Mouse (Mus musculus) limb, embryonic 13.5 days (tissue): ENCODE results near the gene Itpr1. TPM values are rescaled to one million over a fixed set of nuclear protein-coding genes. Genes with fewer than 3 reads are reported as not detected.

Experiments used
- ATAC-seq: fragments of 200-750 bp; cut with Nextera tagmentation; 2 replicates; pipeline ENCODE4 v1.8.0; 2017; ENCODE audit warnings: low read depth, moderate number of reproducible peaks, moderate TSS enrichment; ENCODE audit not compliant: low FRiP score
- H3K27ac ChIP-seq: fragments of 300-500 bp; sonication (generic); 2 replicates; pipeline ENCODE4 v1.5.1; 2015; ENCODE audit warnings: inconsistent platforms, mild to moderate bottlenecking, moderate library complexity
- H3K27me3 ChIP-seq: fragments of 300-500 bp; sonication (generic); 2 replicates; pipeline ENCODE4 v1.6.1; 2015; ENCODE audit warnings: mild to moderate bottlenecking, inconsistent platforms
- H3K36me3 ChIP-seq: fragments of 300-500 bp; sonication (generic); 2 replicates; pipeline ENCODE4 v1.6.1; 2015; ENCODE audit warnings: inconsistent platforms, mild to moderate bottlenecking, moderate library complexity
- H3K4me1 ChIP-seq: fragments of 300-500 bp; sonication (generic); 2 replicates; pipeline ENCODE4 v1.6.1; 2015; ENCODE audit warnings: inconsistent platforms
- H3K4me2 ChIP-seq: fragments of 300-500 bp; sonication (generic); replicated peaks from 2 replicates; pipeline ENCODE4 v1.6.1; 2015; ENCODE audit warnings: inconsistent platforms, mild to moderate bottlenecking, moderate library complexity
- H3K4me3 ChIP-seq: fragments of 300-500 bp; sonication (generic); 2 replicates; pipeline ENCODE4 v1.5.1; 2015; ENCODE audit warnings: moderate library complexity, mild to moderate bottlenecking, inconsistent platforms
- H3K9ac ChIP-seq: fragments of 300-500 bp; sonication (generic); 2 replicates; pipeline ENCODE4 v1.6.1; 2015; ENCODE audit warnings: mild to moderate bottlenecking, inconsistent platforms
- H3K9me3 ChIP-seq: fragments of 300-500 bp; sonication (generic); 2 replicates; pipeline ENCODE4 v1.6.1; 2016; ENCODE audit warnings: inconsistent platforms
- WGBS: fragments of 180-500 bp; shearing (Covaris S2); methylation state at CpG from one replicate; pipeline ENCODE4 v1.1.7; 2015; 5-methylcytosine and 5-hydroxymethylcytosine counted together
- polyA plus RNA-seq: library from polyadenylated mRNA; unstranded; fragments of >200 nt; fragmentation: Nextera tagmentation; extraction: Ambion mirVana; gene quantifications from 2 replicates; pipeline ENCODE4 v1.2.1, GENCODE M21; 2015

Itpr1 gene
- polyA plus RNA-seq, 1 experiment from 2014 or later, result 10.8 TPM

DNA sequence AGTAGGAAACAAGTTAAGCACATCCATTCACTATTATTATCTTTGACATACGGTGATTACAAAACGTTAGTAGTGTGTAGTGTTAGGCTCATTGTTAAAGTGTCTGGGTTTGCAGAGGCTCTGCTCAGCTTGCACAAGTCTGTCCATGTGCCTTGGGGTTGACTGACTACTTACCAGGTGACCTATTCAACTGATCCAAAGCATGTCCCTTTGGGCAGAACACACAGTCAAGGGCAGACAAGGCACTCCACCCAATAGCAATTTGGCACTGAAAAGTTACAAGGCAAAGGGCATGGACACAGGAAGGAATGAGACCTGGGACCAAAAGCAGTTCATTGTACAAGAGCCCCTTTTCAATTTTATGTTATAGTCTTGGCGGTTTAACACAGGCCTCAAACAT lies 78.7 kb downstream of the Itpr1 start:
- H3K4me3 ChIP-seq, result no peak overlapping the region
- H3K27ac ChIP-seq, result no peak overlapping the region
- H3K27me3 ChIP-seq, result no peaks in the 10 kb centered on the region
- no peaks in the 10 kb centered on the region for H3K9me3 ChIP-seq
- no peaks in the 10 kb centered on the region for H3K36me3 ChIP-seq
- 89% methylated on average over 3 of the region's 3 CpGs for WGBS
- H3K4me1 ChIP-seq, result peaks cover 8% of the 10 kb centered on the region; the same call in 1 of the 2 replicates
- H3K9ac ChIP-seq, result no peak overlapping the region
- no peak for ATAC-seq
- no peak overlapping the region for H3K4me2 ChIP-seq

GRCm38 (mm10) chr6:108301856-108302255 lies 89.0 kb downstream of the Itpr1 start:
- no peaks in the 10 kb centered on the region for H3K36me3 ChIP-seq
- H3K9me3 ChIP-seq, result no peaks in the 10 kb centered on the region
- H3K4me1 ChIP-seq, result peaks cover 23% of the 10 kb centered on the region
- WGBS, result 80% methylated on average over 5 of the region's 5 CpGs
- no peak overlapping the region for H3K27ac ChIP-seq
- H3K4me3 ChIP-seq, result no peak overlapping the region
- H3K27me3 ChIP-seq, result no peaks in the 10 kb centered on the region
- no peak overlapping the region for H3K4me2 ChIP-seq
- no peak for ATAC-seq
- no peak overlapping the region for H3K9ac ChIP-seq

GRCm38 (mm10) chr6:108303619-108304567 lies 91.0 kb downstream of the Itpr1 start:
- no peak overlapping the region for H3K4me3 ChIP-seq
- H3K9ac ChIP-seq, result no peak overlapping the region
- H3K36me3 ChIP-seq, result no peaks in the 10 kb centered on the region
- 83% methylated on average over 12 of the region's 12 CpGs for WGBS
- no peak overlapping the region for H3K27ac ChIP-seq
- no peak for ATAC-seq
- H3K9me3 ChIP-seq, result no peaks in the 10 kb centered on the region
- no peaks in the 10 kb centered on the region for H3K27me3 ChIP-seq
- no peak overlapping the region for H3K4me2 ChIP-seq
- H3K4me1 ChIP-seq, result peaks cover 24% of the 10 kb centered on the region

DNA sequence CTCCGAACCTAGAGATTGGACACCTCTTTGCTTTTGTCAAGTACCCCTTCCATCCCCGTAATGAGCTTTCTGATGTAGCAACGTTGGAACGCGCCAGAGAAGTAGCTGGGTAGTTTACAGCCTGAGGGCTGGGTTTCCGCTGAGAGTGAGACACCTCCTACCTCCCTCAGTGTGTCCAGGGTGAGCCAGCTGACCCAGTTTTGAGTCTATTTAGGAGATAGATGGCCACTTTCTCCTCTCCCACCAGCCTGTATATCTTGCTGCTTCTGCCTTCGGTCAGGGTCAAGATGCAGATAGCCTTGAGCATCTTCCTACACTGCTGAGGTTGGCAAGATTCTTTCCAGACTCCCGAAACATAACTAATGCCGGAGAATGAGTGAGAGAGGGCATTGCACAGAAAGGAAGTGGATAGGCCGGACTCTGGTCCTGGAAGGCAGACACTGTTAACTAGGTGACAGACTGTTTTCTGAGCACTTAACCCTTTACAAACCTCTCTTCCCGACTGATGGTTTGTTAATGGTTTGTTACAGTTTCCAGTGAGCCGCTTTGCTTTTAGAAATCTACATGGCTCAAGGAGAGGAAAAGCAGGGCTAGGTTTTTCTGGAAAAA lies 92.4 kb downstream of the Itpr1 start:
- no peak for ATAC-seq
- no peak overlapping the region for H3K27ac ChIP-seq
- peak overlapping the region; percentile 27 for H3K4me2 ChIP-seq
- no peak overlapping the region for H3K4me3 ChIP-seq
- H3K9me3 ChIP-seq, result no peaks in the 10 kb centered on the region
- WGBS, result 23% methylated on average over 12 of the region's 12 CpGs
- H3K36me3 ChIP-seq, result no peaks in the 10 kb centered on the region
- no peak overlapping the region for H3K9ac ChIP-seq
- no peaks in the 10 kb centered on the region for H3K27me3 ChIP-seq
- peaks cover 31% of the 10 kb centered on the region for H3K4me1 ChIP-seq

- no peaks in the 10 kb centered on the region for H3K27me3 ChIP-seq
- no peak overlapping the region for H3K4me3 ChIP-seq
- peak overlapping the region; percentile 61; the same call in 1 of the 2 replicates for H3K27ac ChIP-seq
- WGBS, result 45% methylated on average over 11 of the region's 11 CpGs
- no peak for ATAC-seq
- peaks cover 31% of the 10 kb centered on the region for H3K4me1 ChIP-seq
- H3K9me3 ChIP-seq, result no peaks in the 10 kb centered on the region
- H3K9ac ChIP-seq, result peak overlapping the region; percentile 25; the same call in 1 of the 2 replicates
- peak overlapping the region; percentile 46 for H3K4me2 ChIP-seq
- H3K36me3 ChIP-seq, result no peaks in the 10 kb centered on the region
Observed at GRCm38 (mm10) chr6:108306240-108306639, 93.3 kb downstream of the Itpr1 start.

- H3K9ac ChIP-seq, result no peak overlapping the region
- H3K27ac ChIP-seq, result no peak overlapping the region
- no peaks in the 10 kb centered on the region for H3K27me3 ChIP-seq
- no peaks in the 10 kb centered on the region for H3K9me3 ChIP-seq
- no peaks in the 10 kb centered on the region for H3K36me3 ChIP-seq
- 61% methylated on average over 9 of the region's 9 CpGs for WGBS
- no peak overlapping the region for H3K4me3 ChIP-seq
- ATAC-seq, result no peak
- H3K4me2 ChIP-seq, result peak overlapping the region; percentile 9; the same call in 1 of the 2 replicates
- peaks cover 31% of the 10 kb centered on the region for H3K4me1 ChIP-seq
Observed at GRCm38 (mm10) chr6:108306910-108307584, 94.2 kb downstream of the Itpr1 start.

DNA sequence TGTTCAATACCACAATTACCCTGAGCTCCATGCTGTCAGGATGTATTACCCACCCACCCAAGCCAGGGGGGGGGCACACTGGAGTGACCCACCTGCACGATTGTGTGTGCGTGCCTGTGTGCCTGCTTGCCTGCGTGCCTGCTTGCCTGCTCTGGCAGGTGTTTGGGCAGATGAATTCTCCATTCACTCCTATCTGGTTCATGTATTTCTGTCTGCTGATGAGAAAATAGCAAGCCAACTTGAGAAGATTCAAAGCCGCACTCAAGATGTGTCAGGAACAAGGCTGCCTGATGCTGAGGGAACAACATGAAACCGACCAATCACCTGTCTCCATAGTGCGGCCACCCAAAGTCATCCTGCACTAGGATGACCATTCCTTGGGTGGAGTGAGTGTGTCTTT lies 94.9 kb downstream of the Itpr1 start:
- Histone ChIP-seq H3K9me3 (no peaks in the 10 kb centered on the region), H3K9ac (no peak overlapping the region), H3K4me1 (peaks cover 31% of the 10 kb centered on the region), H3K4me3 (no peak overlapping the region), H3K36me3 (no peaks in the 10 kb centered on the region), H3K27me3 (no peaks in the 10 kb centered on the region), H3K27ac (no peak overlapping the region), H3K4me2 (no peak overlapping the region)
- WGBS, result 91% methylated on average over 6 of the region's 6 CpGs
- ATAC-seq, result no peak

DNA sequence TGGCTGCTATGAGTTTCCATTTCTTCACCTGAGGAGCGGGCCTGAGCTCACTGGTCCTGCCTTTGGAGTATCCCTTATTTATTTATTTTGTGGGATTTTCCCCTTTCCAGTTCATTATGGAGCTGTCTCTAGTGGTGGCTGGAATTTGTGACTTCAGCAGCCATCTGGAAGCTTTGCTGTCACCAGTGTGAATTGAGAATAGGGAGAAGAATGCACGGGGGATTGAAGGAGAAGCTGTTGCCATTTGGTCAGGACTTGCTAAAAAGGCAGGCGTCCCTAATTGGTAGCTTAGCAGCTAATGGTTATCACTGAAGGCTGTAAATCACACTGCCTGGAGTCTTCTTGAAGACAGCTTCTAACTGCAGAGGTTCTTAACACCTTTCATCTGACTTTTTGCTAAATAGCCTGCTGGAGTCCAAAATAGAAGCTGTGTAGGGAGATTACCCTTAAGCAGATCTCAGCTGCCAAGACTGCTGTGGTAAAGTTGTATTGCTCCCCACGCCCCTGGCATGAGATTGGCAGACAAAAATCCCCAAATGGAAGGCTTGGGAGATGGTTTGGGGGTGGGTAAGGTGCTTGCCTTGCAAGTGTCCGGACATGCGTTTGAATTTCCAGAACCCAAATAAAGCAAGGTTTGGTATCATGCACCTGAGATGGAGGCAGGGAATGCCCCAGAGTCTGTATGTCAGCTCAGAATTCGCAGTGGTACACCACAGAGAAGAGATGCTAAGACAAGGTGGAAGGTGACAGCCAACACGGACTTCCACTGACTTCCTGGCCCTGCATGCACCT lies 96.7 kb downstream of the Itpr1 start:
- Histone ChIP-seq H3K9me3 (no peaks in the 10 kb centered on the region), H3K27me3 (no peaks in the 10 kb centered on the region), H3K4me2 (no peak overlapping the region), H3K36me3 (no peaks in the 10 kb centered on the region), H3K9ac (no peak overlapping the region), H3K4me3 (no peak overlapping the region), H3K27ac (no peak overlapping the region), H3K4me1 (peaks cover 29% of the 10 kb centered on the region)
- WGBS, result 31% methylated on average over 8 of the region's 8 CpGs
- ATAC-seq, result no peak

GRCm38 (mm10) chr6:108313056-108313455 lies 100.2 kb downstream of the Itpr1 start:
- 92% methylated on average over 1 of the region's 1 CpGs for WGBS
- no peak for ATAC-seq
- 0 out of 2 replicates have a peak, but pooled peaks cover 6% of the 10 kb centered on the region for H3K4me1 ChIP-seq
- H3K27me3 ChIP-seq, result no peaks in the 10 kb centered on the region
- no peak overlapping the region for H3K4me2 ChIP-seq
- H3K27ac ChIP-seq, result no peak overlapping the region
- H3K9ac ChIP-seq, result no peak overlapping the region
- no peak overlapping the region for H3K4me3 ChIP-seq
- H3K9me3 ChIP-seq, result no peaks in the 10 kb centered on the region
- H3K36me3 ChIP-seq, result no peaks in the 10 kb centered on the region

DNA sequence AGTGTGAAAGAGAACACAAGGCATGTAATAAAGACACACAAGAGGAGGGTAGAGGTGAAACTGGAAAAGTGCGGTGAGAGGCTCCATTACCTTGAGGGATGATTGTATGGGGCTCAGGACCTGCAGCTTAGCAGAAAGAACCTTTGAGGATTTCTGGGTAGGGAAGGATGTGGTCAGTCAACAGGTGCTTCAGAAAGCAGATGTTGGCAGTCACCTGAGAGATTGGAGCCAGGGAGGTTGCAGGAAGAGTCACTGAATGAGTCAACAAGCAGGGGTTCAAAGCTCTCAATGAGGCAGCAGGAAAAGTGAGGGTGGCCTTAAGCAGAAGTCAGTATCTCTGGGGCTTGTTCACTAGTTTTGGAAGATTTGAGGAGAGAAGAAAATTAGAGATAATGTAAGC lies 101.1 kb downstream of the Itpr1 start:
- Histone ChIP-seq H3K4me3 (no peak overlapping the region), H3K9me3 (no peaks in the 10 kb centered on the region), H3K4me2 (no peak overlapping the region), H3K36me3 (no peaks in the 10 kb centered on the region), H3K4me1 (0 out of 2 replicates have a peak, but pooled peaks cover 6% of the 10 kb centered on the region), H3K27ac (no peak overlapping the region), H3K27me3 (no peaks in the 10 kb centered on the region), H3K9ac (no peak overlapping the region)
- no peak for ATAC-seq
- WGBS, result 97% methylated on average over 1 of the region's 1 CpGs

GRCm38 (mm10) chr6:108316268-108316824 lies 103.5 kb downstream of the Itpr1 start:
- Histone ChIP-seq H3K4me3 (no peak overlapping the region), H3K27ac (no peak overlapping the region), H3K36me3 (no peaks in the 10 kb centered on the region), H3K4me2 (no peak overlapping the region), H3K27me3 (no peaks in the 10 kb centered on the region), H3K4me1 (no peaks in the 10 kb centered on the region), H3K9me3 (no peaks in the 10 kb centered on the region), H3K9ac (no peak overlapping the region)
- no peak for ATAC-seq
- whole genome bisulfite sequencing, result 79% methylated on average over 4 of the region's 4 CpGs
